8 mouse cellular contexts compared by ENCODE assay signal in genomic region chr4:124704797-124705474, GRCm38 (mm10). TPM values are rescaled to one million over a fixed set of nuclear protein-coding genes. Genes with fewer than 3 reads are reported as not detected.
DNase-seq lines count a peak whose midpoint lies in the region; ATAC-seq and TF ChIP-seq lines count a peak whose summit lies in the region.

No protein-coding gene starts in this region.

- peak overlapping the region; percentile 20; the same call in 1 of the 2 replicates for H3K27ac ChIP-seq in spleen, adult 2 months (ENCODE audit: insufficient read depth, low read length)
- H3K27ac ChIP-seq in intestine, postnatal 0 days (ENCODE audit: low read depth, low read length) = peak overlapping the region; percentile 54
- H3K27ac ChIP-seq in stomach, embryonic 15.5 days = peak overlapping the region; percentile 93
- no peak overlapping the region for H3K27ac ChIP-seq in cerebellum, adult 2 months (ENCODE audit: insufficient read depth, low read length)

- H3K27me3 ChIP-seq in spleen, adult 2 months (ENCODE audit: control insufficient read depth, insufficient read depth, low read length) = no peaks in the 10 kb centered on the region
- H3K27me3 ChIP-seq in intestine, postnatal 0 days (replicated peaks; ENCODE audit: control insufficient read depth, insufficient read depth, low read length) = no peaks in the 10 kb centered on the region
- H3K27me3 ChIP-seq in stomach, embryonic 15.5 days (replicated peaks) = no peaks in the 10 kb centered on the region
- no peaks in the 10 kb centered on the region for H3K27me3 ChIP-seq in cerebellum, adult 2 months (ENCODE audit: control insufficient read depth, insufficient read depth, low read length)

- no peak for TF ChIP-seq POLR2A in spleen, adult 2 months (IDR thresholded peaks at IDR 0.05; ENCODE audit: low read depth, low read length)
- TF ChIP-seq POLR2A in lung, adult 2 months (IDR thresholded peaks at IDR 0.05; ENCODE audit: borderline replicate concordance, extremely low read depth, low read depth, low read length) = peak; percentile 8; the same call in 1 of the 2 replicates
- TF ChIP-seq POLR2A in cerebellum, adult 2 months (IDR thresholded peaks at IDR 0.05; ENCODE audit: borderline replicate concordance, insufficient read depth, low read length) = no peak

- H3K36me3 ChIP-seq in spleen, adult 2 months (ENCODE audit: control insufficient read depth, insufficient read depth, low read length) = no peaks in the 10 kb centered on the region
- peaks cover 10% of the 10 kb centered on the region; the same call in 1 of the 2 replicates for H3K36me3 ChIP-seq in intestine, postnatal 0 days (ENCODE audit: control insufficient read depth, insufficient read depth)
- no peaks in the 10 kb centered on the region for H3K36me3 ChIP-seq in stomach, embryonic 15.5 days

- WGBS in spleen, adult 2 months = 11% methylated on average over 11 of the region's 11 CpGs
- whole genome bisulfite sequencing in intestine, postnatal 0 days = 23% methylated on average over 11 of the region's 11 CpGs
- 14% methylated on average over 11 of the region's 11 CpGs for WGBS in lung, adult 2 months
- WGBS in stomach, embryonic 15.5 days = 10% methylated on average over 11 of the region's 11 CpGs
- WGBS in cerebellum, adult 2 months = 44% methylated on average over 11 of the region's 11 CpGs

- TF ChIP-seq CTCF in spleen, adult 2 months (IDR thresholded peaks at IDR 0.05; ENCODE audit: extremely low read depth, insufficient read depth, insufficient read length, insufficient replicate concordance) = no peak
- no peak for TF ChIP-seq CTCF in intestine, postnatal 0 days (IDR thresholded peaks at IDR 0.05; ENCODE audit: low read depth)
- TF ChIP-seq CTCF in lung, adult 2 months (IDR thresholded peaks at IDR 0.05; ENCODE audit: insufficient read depth, low read length) = no peak
- no peak for TF ChIP-seq CTCF in cerebellum, adult 2 months (IDR thresholded peaks at IDR 0.05; ENCODE audit: borderline replicate concordance, insufficient read depth, low read depth, low read length)

- no peaks in the 10 kb centered on the region for H3K9me3 ChIP-seq in intestine, postnatal 0 days (ENCODE audit: control insufficient read depth)
- H3K9me3 ChIP-seq in stomach, embryonic 15.5 days = no peaks in the 10 kb centered on the region

- ATAC-seq in intestine, postnatal 0 days = no peak
- no peak for ATAC-seq in stomach, embryonic 15.5 days (ENCODE audit: insufficient read depth, low FRiP score, low read depth)

- no peak for DNase-seq in spleen, adult 2 months (ENCODE audit: low read depth in 1 of 2, low spot score in 2 of 2)
- no peak for DNase-seq in spleen, postnatal 4 days (ENCODE audit: low spot score in 2 of 2)
- peak; percentile 46 to 75 for DNase-seq in heart, adult 18-20 months
- DNase-seq in lung, adult 2 months = no peak
- no peak for DNase-seq in cerebellum, adult 2 months
- no peak for DNase-seq in spleen, postnatal 14 days (ENCODE audit: low spot score in 2 of 2)

- peaks cover 36% of the 10 kb centered on the region for H3K4me1 ChIP-seq in spleen, adult 2 months (ENCODE audit: control insufficient read depth, insufficient read depth, insufficient read length)
- peaks cover 9% of the 10 kb centered on the region; the same call in 1 of the 2 replicates for H3K4me1 ChIP-seq in intestine, postnatal 0 days (replicated peaks; ENCODE audit: control insufficient read depth, insufficient read depth, low read length)
- H3K4me1 ChIP-seq in lung, adult 2 months (ENCODE audit: control insufficient read depth, insufficient read depth, low read length) = peaks cover 38% of the 10 kb centered on the region
- peaks cover 52% of the 10 kb centered on the region for H3K4me1 ChIP-seq in stomach, embryonic 15.5 days
- peaks cover 7% of the 10 kb centered on the region; the same call in 1 of the 2 replicates for H3K4me1 ChIP-seq in cerebellum, adult 2 months (ENCODE audit: control insufficient read depth, insufficient read depth, low read length)

- H3K9ac ChIP-seq in intestine, postnatal 0 days (ENCODE audit: low read depth, low read length) = 0 out of 2 replicates have a peak overlapping the region, but pooled peaks have one; percentile 22
- H3K9ac ChIP-seq in stomach, embryonic 15.5 days = no peak overlapping the region

- peak overlapping the region; percentile 30 for H3K4me2 ChIP-seq in intestine, postnatal 0 days (replicated peaks; ENCODE audit: low read depth)
- H3K4me2 ChIP-seq in stomach, embryonic 15.5 days = peak overlapping the region; percentile 43

- H3K4me3 ChIP-seq in spleen, adult 2 months (ENCODE audit: extremely low read depth, insufficient read depth, insufficient read length) = no peak overlapping the region
- no peak overlapping the region for H3K4me3 ChIP-seq in intestine, postnatal 0 days (ENCODE audit: low read depth, low read length)
- no peak overlapping the region for H3K4me3 ChIP-seq in lung, adult 2 months (replicated peaks; ENCODE audit: extremely low read depth, low read depth, low read length)
- H3K4me3 ChIP-seq in stomach, embryonic 15.5 days (replicated peaks) = peak overlapping the region; percentile 15; the same call in 1 of the 2 replicates
- H3K4me3 ChIP-seq in cerebellum, adult 2 months (replicated peaks; ENCODE audit: insufficient read depth, low read depth, low read length) = no peak overlapping the region

RNA-seq across cellular contexts. Expression of gene Fhl3, which starts 4.4 kb away (rescaled TPM):
- 19.4 and 25.0 TPM in 2 replicates for polyA plus RNA-seq in spleen, adult 2 months (2012; rRNA removed)
- 10 to 100 TPM in 1 of 2 experiments, 1 to 10 TPM in 1; 8.2 to 13.8 TPM for total RNA-seq in heart, adult 18-20 months (2021)
- 3.8 TPM in 2 replicates for polyA plus RNA-seq in intestine, postnatal 0 days (2015; fragmentation: Nextera tagmentation; extraction: Ambion mirVana)
- 15.1 and 36.7 TPM in 2 replicates for polyA plus RNA-seq in lung, adult 2 months (2012; rRNA removed)
- 12.3 and 14.2 TPM in 2 replicates for polyA plus RNA-seq in stomach, embryonic 15.5 days (2015; fragmentation: Nextera tagmentation; extraction: Ambion mirVana)
- polyA plus RNA-seq in cerebellum, adult 2 months (2012; rRNA removed) = 1.4 and 1.6 TPM in 2 replicates

RNA-seq across cellular contexts. Expression of gene Sf3a3, which starts 9.6 kb away (rescaled TPM):
- 8.6 and 8.8 TPM in 2 replicates for polyA plus RNA-seq in spleen, adult 2 months (2012; rRNA removed)
- 10 to 100 TPM; 18.8 to 19.4 TPM for total RNA-seq in heart, adult 18-20 months (2021)
- polyA plus RNA-seq in intestine, postnatal 0 days (2015; fragmentation: Nextera tagmentation; extraction: Ambion mirVana) = 45.3 and 45.7 TPM in 2 replicates
- polyA plus RNA-seq in lung, adult 2 months (2012; rRNA removed) = 8.1 and 11.5 TPM in 2 replicates
- 133 and 140 TPM in 2 replicates for polyA plus RNA-seq in stomach, embryonic 15.5 days (2015; fragmentation: Nextera tagmentation; extraction: Ambion mirVana)
- polyA plus RNA-seq in cerebellum, adult 2 months (2012; rRNA removed) = 40.5 and 45.2 TPM in 2 replicates

RNA-seq across cellular contexts. Expression of gene Utp11, which starts 11.5 kb away (rescaled TPM):
- polyA plus RNA-seq in spleen, adult 2 months (2012; rRNA removed) = 3.0 and 3.4 TPM in 2 replicates
- total RNA-seq in heart, adult 18-20 months (2021) = 10 to 100 TPM; 11.0 to 14.0 TPM
- 29.6 and 32.3 TPM in 2 replicates for polyA plus RNA-seq in intestine, postnatal 0 days (2015; fragmentation: Nextera tagmentation; extraction: Ambion mirVana)
- polyA plus RNA-seq in lung, adult 2 months (2012; rRNA removed) = 4.4 and 7.2 TPM in 2 replicates
- polyA plus RNA-seq in stomach, embryonic 15.5 days (2015; fragmentation: Nextera tagmentation; extraction: Ambion mirVana) = 79.4 and 82.1 TPM in 2 replicates
- 19.2 and 19.4 TPM in 2 replicates for polyA plus RNA-seq in cerebellum, adult 2 months (2012; rRNA removed)

RNA-seq across cellular contexts. Expression of gene Inpp5b, which starts 36.7 kb away (rescaled TPM):
- 31.3 and 33.4 TPM in 2 replicates for polyA plus RNA-seq in spleen, adult 2 months (2012; rRNA removed)
- total RNA-seq in heart, adult 18-20 months (2021) = 1 to 10 TPM; 5.6 to 7.0 TPM
- polyA plus RNA-seq in intestine, postnatal 0 days (2015; fragmentation: Nextera tagmentation; extraction: Ambion mirVana) = 22.4 and 23.0 TPM in 2 replicates
- 62.1 and 93.3 TPM in 2 replicates for polyA plus RNA-seq in lung, adult 2 months (2012; rRNA removed)
- polyA plus RNA-seq in stomach, embryonic 15.5 days (2015; fragmentation: Nextera tagmentation; extraction: Ambion mirVana) = 27.1 and 31.6 TPM in 2 replicates
- 92.4 and 102 TPM in 2 replicates for polyA plus RNA-seq in cerebellum, adult 2 months (2012; rRNA removed)

RNA-seq across cellular contexts. Expression of gene Pou3f1, which starts 48.3 kb away (rescaled TPM):
- polyA plus RNA-seq in spleen, adult 2 months (2012; rRNA removed) = 0.02 and 0.06 TPM in 2 replicates
- total RNA-seq in heart, adult 18-20 months (2021) = under 1 TPM; 0.15 to 0.33 TPM
- polyA plus RNA-seq in intestine, postnatal 0 days (2015; fragmentation: Nextera tagmentation; extraction: Ambion mirVana) = 0.08 TPM in 1 of 2 replicates, not detected in the other
- 0.16 and 0.22 TPM in 2 replicates for polyA plus RNA-seq in lung, adult 2 months (2012; rRNA removed)
- polyA plus RNA-seq in stomach, embryonic 15.5 days (2015; fragmentation: Nextera tagmentation; extraction: Ambion mirVana) = 0.14 TPM in 2 replicates
- polyA plus RNA-seq in cerebellum, adult 2 months (2012; rRNA removed) = 2.3 and 3.3 TPM in 2 replicates

Comparison
In these comparisons a context has a peak if more than half of its experiments do, and no peak if none do; other contexts are left out.
1. DNase-seq: peak in heart, adult 18-20 months (2 of 2); none in spleen, adult 2 months (0 of 2), spleen, postnatal 4 days (0 of 2), lung, adult 2 months (single experiment), cerebellum, adult 2 months (0 of 2) and spleen, postnatal 14 days (0 of 2).